Mouse (Mus musculus): Measurements from ENCODE around the gene Slitrk6. TPM values are rescaled to one million over a fixed set of nuclear protein-coding genes. Genes with fewer than 3 reads are reported as not detected.
A peak's percentile ranks its signal among the peaks of the same experiment; 100 is the strongest.

The Slitrk6 gene
- 25.0 and 31.3 TPM in 2 replicates for polyA plus RNA-seq (2014; fragmentation: Nextera tagmentation; extraction: Ambion mirVana)

DNA sequence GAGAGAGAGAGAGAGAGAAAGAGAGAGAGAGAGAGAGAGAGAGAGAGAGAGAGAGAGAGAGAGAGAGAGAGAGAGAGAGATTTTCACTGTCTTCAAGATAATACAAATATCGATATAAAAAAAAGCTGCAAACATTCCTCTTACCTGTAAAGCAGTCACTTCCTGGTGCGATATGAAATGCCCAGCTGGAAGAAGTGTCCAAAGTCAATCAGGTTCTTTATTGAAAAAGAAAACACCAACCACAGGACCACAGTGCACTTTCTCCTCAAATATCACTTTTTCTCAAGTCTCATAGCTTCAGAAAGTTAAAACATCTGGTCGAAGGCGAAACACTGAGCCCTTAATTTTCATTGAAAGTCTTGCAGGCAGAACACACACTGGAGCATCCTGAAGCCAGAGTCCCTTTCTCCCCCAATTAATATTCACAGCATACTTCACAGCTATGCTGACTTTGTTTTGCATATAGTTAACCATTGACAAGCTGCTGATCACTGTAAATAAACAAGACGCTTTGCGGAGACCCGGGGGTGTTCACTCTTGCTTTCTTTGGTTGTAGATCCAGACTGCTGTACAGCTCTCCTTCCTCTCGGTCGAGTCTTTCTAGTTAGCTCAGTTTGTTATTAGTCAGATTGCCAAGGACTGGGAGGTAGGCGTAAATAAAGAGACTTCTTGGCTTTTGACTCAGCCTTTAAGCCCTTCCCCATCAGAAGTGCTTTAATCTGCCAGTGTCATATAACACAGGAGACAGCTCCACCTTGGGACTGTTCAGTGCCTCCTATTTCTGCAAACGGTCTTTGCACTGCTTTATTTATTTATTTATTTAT lies at the start of gene Slitrk6:
TSS of gene Slitrk6 (minus strand) at position 666 of the 824 bp plus-strand sequence.
- Histone ChIP-seq H3K36me3 (replicated peaks; ENCODE audit: control insufficient read depth, insufficient read depth, low read depth, low read length) (no peaks in the 10 kb centered on the region), H3K9me3 (replicated peaks; ENCODE audit: control insufficient read depth, low read length) (no peaks in the 10 kb centered on the region), H3K4me3 (ENCODE audit: low read depth, low read length) (peak within 1 kb of the TSS; percentile 38), H3K4me2 (ENCODE audit: low read depth, low read length) (peak within 1 kb of the TSS; percentile 39), H3K27me3 (ENCODE audit: control insufficient read depth, insufficient read depth, low read length) (no peaks in the 10 kb centered on the region), H3K4me1 (ENCODE audit: control insufficient read depth, insufficient read depth, low read length) (no peaks in the 10 kb centered on the region), H3K9ac (replicated peaks; ENCODE audit: low read length) (peak within 1 kb of the TSS; percentile 58), H3K27ac (replicated peaks; ENCODE audit: low read depth, low read length) (peak within 1 kb of the TSS; percentile 70)
- peak; percentile 63 for DNase-seq (ENCODE audit: low spot score)
- 22% methylated on average over 11 of the region's 11 CpGs for WGBS
- peak; percentile 90 for ATAC-seq (replicated peaks; ENCODE audit: insufficient number of reproducible peaks, low FRiP score, low TSS enrichment, low read depth)

DNA sequence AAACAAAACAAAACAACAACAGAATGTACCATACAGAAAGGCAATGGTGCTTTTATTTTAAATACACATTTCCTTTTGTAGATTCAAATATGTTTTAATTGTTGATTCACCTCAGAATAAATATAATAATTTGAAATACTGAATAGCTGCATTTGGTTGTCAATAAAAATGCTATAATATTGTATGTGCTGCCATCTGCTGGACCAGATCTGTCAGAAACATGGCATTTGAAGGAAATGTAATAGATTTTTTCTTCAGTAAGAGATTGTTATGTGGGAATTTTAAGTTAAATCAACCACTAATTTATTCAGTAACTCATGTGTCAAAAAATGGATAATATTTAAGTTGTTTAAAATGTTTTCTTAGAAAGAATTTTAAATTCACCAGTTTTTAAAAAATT lies 22.6 kb upstream of the Slitrk6 start:
- no peaks in the 10 kb centered on the region for H3K36me3 ChIP-seq (replicated peaks; ENCODE audit: control insufficient read depth, insufficient read depth, low read depth, low read length)
- H3K27ac ChIP-seq (replicated peaks; ENCODE audit: low read depth, low read length) = no peak overlapping the region
- no peak overlapping the region for H3K4me3 ChIP-seq (ENCODE audit: low read depth, low read length)
- ATAC-seq (replicated peaks; ENCODE audit: insufficient number of reproducible peaks, low FRiP score, low TSS enrichment, low read depth) = no peak
- H3K4me1 ChIP-seq (ENCODE audit: control insufficient read depth, insufficient read depth, low read length) = no peaks in the 10 kb centered on the region
- no peaks in the 10 kb centered on the region for H3K27me3 ChIP-seq (ENCODE audit: control insufficient read depth, insufficient read depth, low read length)
- DNase-seq (ENCODE audit: low spot score) = peak; percentile 60
- H3K4me2 ChIP-seq (ENCODE audit: low read depth, low read length) = no peak overlapping the region
- H3K9ac ChIP-seq (replicated peaks; ENCODE audit: low read length) = no peak overlapping the region
- no peaks in the 10 kb centered on the region for H3K9me3 ChIP-seq (replicated peaks; ENCODE audit: control insufficient read depth, low read length)

DNA sequence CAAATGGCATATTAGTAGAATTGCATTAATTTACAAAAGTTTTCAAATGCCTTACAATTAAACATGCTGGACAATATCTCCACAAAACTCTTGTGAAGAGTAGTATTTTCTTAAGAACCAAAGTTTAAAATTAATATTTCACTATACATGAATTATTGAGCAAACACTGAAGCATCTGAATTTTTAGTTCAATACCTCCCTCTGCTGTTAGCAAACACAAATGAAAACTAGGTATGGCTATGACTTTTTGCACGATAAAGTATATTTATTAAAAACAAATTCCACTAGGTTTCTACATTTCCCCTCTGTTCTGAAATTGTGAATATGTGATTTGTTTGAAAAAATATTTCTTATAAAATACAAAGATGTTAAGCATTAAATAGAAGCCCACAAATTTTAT lies 15.7 kb upstream of the Slitrk6 start:
- Histone ChIP-seq H3K27ac (replicated peaks; ENCODE audit: low read depth, low read length) (no peak overlapping the region), H3K9me3 (replicated peaks; ENCODE audit: control insufficient read depth, low read length) (no peaks in the 10 kb centered on the region), H3K4me3 (ENCODE audit: low read depth, low read length) (no peak overlapping the region), H3K36me3 (replicated peaks; ENCODE audit: control insufficient read depth, insufficient read depth, low read depth, low read length) (no peaks in the 10 kb centered on the region), H3K27me3 (ENCODE audit: control insufficient read depth, insufficient read depth, low read length) (no peaks in the 10 kb centered on the region), H3K4me2 (ENCODE audit: low read depth, low read length) (no peak overlapping the region), H3K9ac (replicated peaks; ENCODE audit: low read length) (no peak overlapping the region), H3K4me1 (ENCODE audit: control insufficient read depth, insufficient read depth, low read length) (no peaks in the 10 kb centered on the region)
- WGBS = 88% methylated on average over 1 of the region's 1 CpGs
- DNase-seq (ENCODE audit: low spot score) (no peak), ATAC-seq (replicated peaks; ENCODE audit: insufficient number of reproducible peaks, low FRiP score, low TSS enrichment, low read depth) (no peak)

DNA sequence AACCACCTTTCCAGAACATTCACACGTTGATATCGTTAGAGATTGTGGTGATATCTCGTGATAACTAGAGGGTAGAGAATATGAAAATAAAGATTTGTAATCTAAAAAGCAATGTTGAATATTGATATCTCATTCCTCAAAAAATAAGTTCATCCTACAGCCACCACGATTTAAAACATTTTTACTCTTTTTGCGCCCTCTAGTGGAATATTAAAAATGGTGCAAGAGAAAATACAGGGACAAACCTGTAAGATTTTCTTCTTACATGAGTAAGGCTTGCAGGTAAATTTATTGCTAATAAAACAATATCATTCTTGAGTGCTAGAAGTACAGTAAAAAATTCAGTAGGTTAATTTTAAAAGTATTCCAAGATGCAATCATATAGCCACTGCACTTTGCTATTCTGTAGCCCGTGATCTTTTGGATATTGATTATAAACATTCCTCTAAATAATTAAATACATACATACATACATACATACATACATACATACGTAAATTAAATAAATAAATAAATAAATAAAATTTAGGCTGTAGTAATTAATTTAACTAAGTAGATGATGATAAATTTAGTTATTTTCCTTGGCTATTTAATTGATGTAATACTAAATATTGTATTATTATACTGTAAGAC lies 7.8 kb upstream of the Slitrk6 start:
- no peaks in the 10 kb centered on the region for H3K36me3 ChIP-seq (replicated peaks; ENCODE audit: control insufficient read depth, insufficient read depth, low read depth, low read length)
- no peak overlapping the region for H3K9ac ChIP-seq (replicated peaks; ENCODE audit: low read length)
- no peak for ATAC-seq (replicated peaks; ENCODE audit: insufficient number of reproducible peaks, low FRiP score, low TSS enrichment, low read depth)
- H3K27me3 ChIP-seq (ENCODE audit: control insufficient read depth, insufficient read depth, low read length) = no peaks in the 10 kb centered on the region
- H3K4me1 ChIP-seq (ENCODE audit: control insufficient read depth, insufficient read depth, low read length) = no peaks in the 10 kb centered on the region
- H3K4me2 ChIP-seq (ENCODE audit: low read depth, low read length) = no peak overlapping the region
- H3K4me3 ChIP-seq (ENCODE audit: low read depth, low read length) = no peak overlapping the region
- no peak overlapping the region for H3K27ac ChIP-seq (replicated peaks; ENCODE audit: low read depth, low read length)
- H3K9me3 ChIP-seq (replicated peaks; ENCODE audit: control insufficient read depth, low read length) = no peaks in the 10 kb centered on the region
- peak; percentile 77 for DNase-seq (ENCODE audit: low spot score)
- WGBS = 19% methylated on average over 7 of the region's 7 CpGs

DNA sequence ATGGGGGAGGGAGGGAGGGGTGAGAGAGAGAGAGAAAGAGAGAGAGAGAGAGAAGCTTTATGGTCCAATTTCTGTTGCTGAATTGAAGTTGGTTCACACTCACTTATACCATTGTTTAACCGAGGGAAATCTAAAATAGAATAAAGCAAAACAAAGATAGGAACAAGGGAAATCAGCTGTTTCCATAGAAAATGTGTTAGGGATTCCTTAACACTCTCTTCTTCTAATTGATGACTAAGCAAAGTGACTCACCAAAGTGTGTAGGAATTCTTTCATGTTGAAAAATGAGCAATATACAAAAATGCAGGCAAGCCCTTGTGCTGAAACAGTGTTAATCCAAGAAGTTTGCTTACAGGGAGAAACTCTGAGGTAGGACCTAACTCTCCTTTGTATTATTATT lies 6.0 kb upstream of the Slitrk6 start:
- Histone ChIP-seq H3K9ac (replicated peaks; ENCODE audit: low read length) (no peak overlapping the region), H3K4me1 (ENCODE audit: control insufficient read depth, insufficient read depth, low read length) (no peaks in the 10 kb centered on the region), H3K9me3 (replicated peaks; ENCODE audit: control insufficient read depth, low read length) (no peaks in the 10 kb centered on the region), H3K27ac (replicated peaks; ENCODE audit: low read depth, low read length) (no peak overlapping the region), H3K36me3 (replicated peaks; ENCODE audit: control insufficient read depth, insufficient read depth, low read depth, low read length) (no peaks in the 10 kb centered on the region), H3K4me2 (ENCODE audit: low read depth, low read length) (no peak overlapping the region), H3K27me3 (ENCODE audit: control insufficient read depth, insufficient read depth, low read length) (no peaks in the 10 kb centered on the region), H3K4me3 (ENCODE audit: low read depth, low read length) (no peak overlapping the region)
- no peak for DNase-seq (ENCODE audit: low spot score)
- 66% methylated on average over 1 of the region's 1 CpGs for WGBS
- ATAC-seq (replicated peaks; ENCODE audit: insufficient number of reproducible peaks, low FRiP score, low TSS enrichment, low read depth) = no peak

DNA sequence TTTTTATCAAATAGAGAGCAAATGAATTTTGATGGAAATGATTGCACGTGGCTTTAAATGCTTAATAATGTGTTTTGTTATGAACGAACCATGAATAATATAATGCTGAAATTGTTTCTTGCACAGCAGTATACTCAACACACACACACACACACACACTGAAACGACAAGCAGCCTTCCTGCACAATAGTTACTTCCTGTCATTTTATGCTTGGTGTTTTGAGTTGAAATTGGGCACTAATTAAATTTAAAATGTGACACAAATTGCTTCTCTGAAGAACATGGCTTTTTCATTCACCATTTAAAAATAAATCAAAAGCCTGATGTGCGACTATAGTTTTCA lies 330 bp upstream of the Slitrk6 start:
- no peak overlapping the region for H3K4me3 ChIP-seq (ENCODE audit: low read depth, low read length)
- no peak overlapping the region for H3K9ac ChIP-seq (replicated peaks; ENCODE audit: low read length)
- WGBS = 41% methylated on average over 4 of the region's 4 CpGs
- no peaks in the 10 kb centered on the region for H3K27me3 ChIP-seq (ENCODE audit: control insufficient read depth, insufficient read depth, low read length)
- H3K36me3 ChIP-seq (replicated peaks; ENCODE audit: control insufficient read depth, insufficient read depth, low read depth, low read length) = no peaks in the 10 kb centered on the region
- DNase-seq (ENCODE audit: low spot score) (no peak), ATAC-seq (replicated peaks; ENCODE audit: insufficient number of reproducible peaks, low FRiP score, low TSS enrichment, low read depth) (0 out of 2 replicates have a peak, but pooled peaks have one; percentile 22)
- no peaks in the 10 kb centered on the region for H3K9me3 ChIP-seq (replicated peaks; ENCODE audit: control insufficient read depth, low read length)
- no peaks in the 10 kb centered on the region for H3K4me1 ChIP-seq (ENCODE audit: control insufficient read depth, insufficient read depth, low read length)
- H3K4me2 ChIP-seq (ENCODE audit: low read depth, low read length) = no peak overlapping the region
- H3K27ac ChIP-seq (replicated peaks; ENCODE audit: low read depth, low read length) = peak overlapping the region; percentile 70; the same call in 1 of the 2 replicates

DNA sequence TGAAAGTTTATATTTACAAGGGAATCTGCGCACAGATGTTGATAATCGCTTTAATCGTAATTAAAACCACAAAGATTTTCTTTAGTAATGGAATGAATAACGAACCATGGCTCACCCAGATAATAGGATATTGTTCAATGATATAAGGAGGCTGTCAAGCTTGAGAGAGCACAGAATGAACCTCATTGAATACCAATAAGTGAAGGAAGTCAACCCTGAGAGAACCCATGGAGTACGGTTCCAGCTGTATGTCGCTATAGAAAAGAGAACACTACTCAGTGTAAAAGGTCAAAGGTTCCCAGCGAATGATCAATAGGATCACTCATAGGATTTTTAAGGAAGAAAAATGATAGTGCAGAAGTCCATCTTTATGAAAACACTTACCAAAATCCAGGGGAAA lies 15.1 kb downstream of the Slitrk6 start:
- Histone ChIP-seq H3K4me3 (ENCODE audit: low read depth, low read length) (no peak overlapping the region), H3K4me1 (ENCODE audit: control insufficient read depth, insufficient read depth, low read length) (no peaks in the 10 kb centered on the region), H3K4me2 (ENCODE audit: low read depth, low read length) (no peak overlapping the region), H3K9me3 (replicated peaks; ENCODE audit: control insufficient read depth, low read length) (no peaks in the 10 kb centered on the region), H3K36me3 (replicated peaks; ENCODE audit: control insufficient read depth, insufficient read depth, low read depth, low read length) (no peaks in the 10 kb centered on the region), H3K27me3 (ENCODE audit: control insufficient read depth, insufficient read depth, low read length) (no peaks in the 10 kb centered on the region), H3K9ac (replicated peaks; ENCODE audit: low read length) (no peak overlapping the region), H3K27ac (replicated peaks; ENCODE audit: low read depth, low read length) (no peak overlapping the region)
- DNase-seq (ENCODE audit: low spot score) (peak; percentile 8), ATAC-seq (replicated peaks; ENCODE audit: insufficient number of reproducible peaks, low FRiP score, low TSS enrichment, low read depth) (peak; percentile 67)
- 35% methylated on average over 7 of the region's 7 CpGs for WGBS

DNA sequence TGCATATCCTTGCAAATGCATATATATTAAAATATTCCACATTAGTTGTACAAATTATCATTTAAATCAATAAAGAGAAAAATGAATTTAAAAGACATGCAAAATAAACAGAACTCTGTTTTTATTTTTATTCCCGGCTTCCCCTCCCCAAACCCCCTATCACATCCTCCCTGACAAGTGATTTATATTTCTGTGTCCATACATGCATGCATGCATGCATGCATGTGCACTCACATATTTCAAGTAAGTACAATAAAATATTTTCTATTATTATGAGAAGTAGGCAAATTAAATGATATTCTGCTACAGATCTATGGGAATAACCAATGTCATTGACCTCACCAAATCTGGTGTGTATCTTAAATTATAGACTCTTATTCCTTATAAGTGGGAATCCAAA lies 15.6 kb downstream of the Slitrk6 start:
- H3K27me3 ChIP-seq (ENCODE audit: control insufficient read depth, insufficient read depth, low read length) = no peaks in the 10 kb centered on the region
- H3K27ac ChIP-seq (replicated peaks; ENCODE audit: low read depth, low read length) = no peak overlapping the region
- ATAC-seq (replicated peaks; ENCODE audit: insufficient number of reproducible peaks, low FRiP score, low TSS enrichment, low read depth) = no peak
- no peaks in the 10 kb centered on the region for H3K4me1 ChIP-seq (ENCODE audit: control insufficient read depth, insufficient read depth, low read length)
- DNase-seq (ENCODE audit: low spot score) = no peak
- no peak overlapping the region for H3K9ac ChIP-seq (replicated peaks; ENCODE audit: low read length)
- H3K4me2 ChIP-seq (ENCODE audit: low read depth, low read length) = no peak overlapping the region
- no peaks in the 10 kb centered on the region for H3K36me3 ChIP-seq (replicated peaks; ENCODE audit: control insufficient read depth, insufficient read depth, low read depth, low read length)
- H3K9me3 ChIP-seq (replicated peaks; ENCODE audit: control insufficient read depth, low read length) = no peaks in the 10 kb centered on the region
- 91% methylated on average over 1 of the region's 1 CpGs for WGBS
- no peak overlapping the region for H3K4me3 ChIP-seq (ENCODE audit: low read depth, low read length)
